Mouse (Mus musculus) frontal cortex, postnatal 14 days (tissue): ENCODE data around the gene Ifna6.
"Not testable (repeated sequence)": the region's sequence is repeated elsewhere in the genome, so short reads cannot be mapped to it uniquely, and the experiment has no call there.

Experiments used
- DNase-seq, 2 experiments: peaks; one replicate each; pipeline ENCODE4 v3.0.0; 2022; ENCODE audit warnings: low spot score in 2 of 2

Ifna6 gene

DNA sequence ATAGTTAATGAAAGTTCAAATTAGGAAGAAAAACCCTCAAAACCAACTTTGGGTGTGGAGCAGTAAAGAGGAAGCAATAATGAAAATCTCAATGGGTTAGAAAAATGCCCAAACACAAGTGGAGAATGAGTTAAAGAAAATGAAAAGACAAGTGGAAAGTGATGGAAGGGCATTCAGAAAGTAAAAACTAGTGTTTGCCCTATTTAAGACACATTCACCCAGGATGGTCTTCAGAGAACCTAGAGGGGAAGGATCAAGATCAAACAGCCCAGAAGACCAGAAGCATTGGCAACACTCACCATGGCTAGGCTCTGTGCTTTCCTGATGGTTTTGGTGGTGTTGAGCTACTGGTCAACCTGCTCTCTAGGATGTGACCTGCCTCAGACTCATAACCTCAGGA lies at the start of gene Ifna6:
TSS of gene Ifna6 (plus strand) at position 301 of the 400 bp plus-strand sequence.
- not testable (repeated sequence) for DNase-seq

DNA sequence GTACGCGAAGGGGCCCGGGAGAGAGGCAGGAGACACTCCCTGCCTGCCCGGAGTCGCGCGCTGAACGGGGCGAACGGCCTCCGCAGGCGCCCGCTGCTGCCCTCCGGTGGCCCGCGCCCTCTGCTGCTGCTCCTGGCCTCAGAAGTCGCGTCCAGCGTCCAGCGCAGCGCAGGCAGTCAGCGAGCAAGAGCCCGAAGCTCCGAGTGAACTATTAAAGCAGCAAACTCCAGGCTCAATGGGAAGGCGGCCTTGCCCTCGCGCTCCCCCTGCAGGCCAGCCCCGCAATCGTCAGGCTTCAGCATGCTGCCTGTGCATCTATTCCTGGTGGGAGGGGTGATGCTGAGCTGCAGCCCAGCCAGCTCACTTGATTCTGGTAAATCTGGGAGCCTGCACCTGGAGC lies 47.7 kb upstream of the Ifna6 start, which contains the start of gene Gm13272:
TSS of gene Gm13272 (plus strand) at position 301 of the 400 bp plus-strand sequence.
- not testable (repeated sequence) for DNase-seq

DNA sequence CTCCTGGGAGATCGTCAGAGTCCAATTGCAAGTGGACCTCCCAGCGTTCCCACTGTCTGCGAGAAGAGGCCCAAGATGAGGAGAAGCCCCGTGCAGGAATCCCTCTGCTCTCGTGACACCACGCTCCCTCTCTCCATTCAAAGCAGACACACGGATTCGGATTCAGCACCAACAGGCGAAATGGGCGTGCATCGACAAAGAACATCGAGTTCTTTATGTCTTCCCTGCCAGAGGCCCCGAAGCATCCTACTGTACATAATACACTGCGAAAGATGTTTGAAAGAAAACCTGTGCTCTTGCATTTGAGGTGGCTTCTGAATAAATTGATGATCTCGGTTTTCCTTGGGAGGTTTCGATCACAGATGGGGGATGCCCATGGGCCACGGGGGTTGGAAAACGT lies 46.9 kb upstream of the Ifna6 start:
- not testable (repeated sequence) for DNase-seq

DNA sequence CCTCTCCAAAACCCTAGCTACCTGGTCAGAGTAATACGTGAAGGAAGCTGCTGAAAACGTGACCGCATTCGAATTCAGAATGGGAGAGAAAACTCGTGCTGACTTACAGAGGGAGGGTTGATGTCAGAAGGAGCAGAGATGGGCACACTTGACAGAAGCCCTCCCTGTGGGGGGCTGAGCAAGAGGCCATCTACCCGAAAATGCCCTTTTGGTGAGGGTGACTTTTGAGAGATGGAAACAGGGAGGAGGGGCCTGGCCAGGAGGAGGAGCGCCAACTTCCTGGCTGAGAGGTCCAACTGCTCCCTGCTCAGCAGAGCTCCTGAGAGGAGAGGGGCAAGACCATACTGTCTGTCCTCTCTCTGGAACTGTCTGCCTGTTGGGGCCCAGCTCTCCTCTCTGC lies 45.4 kb upstream of the Ifna6 start, which contains the start of gene Ifnz:
TSS of gene Ifnz (plus strand) at position 301 of the 400 bp plus-strand sequence.
- not testable (repeated sequence) for DNase-seq

DNA sequence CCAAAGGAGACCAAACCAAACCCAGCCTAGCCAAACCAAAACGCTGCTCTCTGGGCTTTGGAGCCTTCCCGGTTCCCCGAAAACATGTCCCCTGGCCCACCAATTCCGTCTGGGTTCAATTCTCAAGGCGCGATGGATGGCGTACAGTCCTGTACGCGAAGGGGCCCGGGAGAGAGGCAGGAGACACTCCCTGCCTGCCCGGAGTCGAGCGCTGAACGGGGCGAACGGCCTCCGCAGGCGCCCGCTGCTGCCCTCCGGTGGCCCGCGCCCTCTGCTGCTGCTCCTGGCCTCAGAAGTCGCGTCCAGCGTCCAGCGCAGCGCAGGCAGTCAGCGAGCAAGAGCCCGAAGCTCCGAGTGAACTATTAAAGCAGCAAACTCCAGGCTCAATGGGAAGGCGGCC lies 44.9 kb upstream of the Ifna6 start:
- DNase-seq, result not testable (repeated sequence)

DNA sequence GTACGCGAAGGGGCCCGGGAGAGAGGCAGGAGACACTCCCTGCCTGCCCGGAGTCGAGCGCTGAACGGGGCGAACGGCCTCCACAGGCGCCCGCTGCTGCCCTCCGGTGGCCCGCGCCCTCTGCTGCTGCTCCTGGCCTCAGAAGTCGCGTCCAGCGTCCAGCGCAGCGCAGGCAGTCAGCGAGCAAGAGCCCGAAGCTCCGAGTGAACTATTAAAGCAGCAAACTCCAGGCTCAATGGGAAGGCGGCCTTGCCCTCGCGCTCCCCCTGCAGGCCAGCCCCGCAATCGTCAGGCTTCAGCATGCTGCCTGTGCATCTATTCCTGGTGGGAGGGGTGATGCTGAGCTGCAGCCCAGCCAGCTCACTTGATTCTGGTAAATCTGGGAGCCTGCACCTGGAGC lies 41.8 kb upstream of the Ifna6 start, which contains the start of gene Gm13276:
TSS of gene Gm13276 (plus strand) at position 301 of the 400 bp plus-strand sequence.
- not testable (repeated sequence) for DNase-seq

DNA sequence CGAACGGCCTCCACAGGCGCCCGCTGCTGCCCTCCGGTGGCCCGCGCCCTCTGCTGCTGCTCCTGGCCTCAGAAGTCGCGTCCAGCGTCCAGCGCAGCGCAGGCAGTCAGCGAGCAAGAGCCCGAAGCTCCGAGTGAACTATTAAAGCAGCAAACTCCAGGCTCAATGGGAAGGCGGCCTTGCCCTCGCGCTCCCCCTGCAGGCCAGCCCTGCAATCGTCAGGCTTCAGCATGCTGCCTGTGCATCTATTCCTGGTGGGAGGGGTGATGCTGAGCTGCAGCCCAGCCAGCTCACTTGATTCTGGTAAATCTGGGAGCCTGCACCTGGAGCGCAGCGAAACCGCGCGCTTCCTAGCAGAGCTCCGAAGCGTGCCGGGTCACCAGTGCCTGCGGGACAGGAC lies 38.8 kb upstream of the Ifna6 start, which contains the start of gene Gm13277:
TSS of gene Gm13277 (plus strand) at position 231 of the 400 bp plus-strand sequence.
- DNase-seq, result peak; percentile 27 to 63

DNA sequence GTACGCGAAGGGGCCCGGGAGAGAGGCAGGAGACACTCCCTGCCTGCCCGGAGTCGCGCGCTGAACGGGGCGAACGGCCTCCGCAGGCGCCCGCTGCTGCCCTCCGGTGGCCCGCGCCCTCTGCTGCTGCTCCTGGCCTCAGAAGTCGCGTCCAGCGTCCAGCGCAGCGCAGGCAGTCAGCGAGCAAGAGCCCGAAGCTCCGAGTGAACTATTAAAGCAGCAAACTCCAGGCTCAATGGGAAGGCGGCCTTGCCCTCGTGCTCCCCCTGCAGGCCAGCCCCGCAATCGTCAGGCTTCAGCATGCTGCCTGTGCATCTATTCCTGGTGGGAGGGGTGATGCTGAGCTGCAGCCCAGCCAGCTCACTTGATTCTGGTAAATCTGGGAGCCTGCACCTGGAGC lies 36.0 kb upstream of the Ifna6 start, which contains the start of gene Gm13278:
TSS of gene Gm13278 (plus strand) at position 301 of the 400 bp plus-strand sequence.
- not testable (repeated sequence) for DNase-seq

DNA sequence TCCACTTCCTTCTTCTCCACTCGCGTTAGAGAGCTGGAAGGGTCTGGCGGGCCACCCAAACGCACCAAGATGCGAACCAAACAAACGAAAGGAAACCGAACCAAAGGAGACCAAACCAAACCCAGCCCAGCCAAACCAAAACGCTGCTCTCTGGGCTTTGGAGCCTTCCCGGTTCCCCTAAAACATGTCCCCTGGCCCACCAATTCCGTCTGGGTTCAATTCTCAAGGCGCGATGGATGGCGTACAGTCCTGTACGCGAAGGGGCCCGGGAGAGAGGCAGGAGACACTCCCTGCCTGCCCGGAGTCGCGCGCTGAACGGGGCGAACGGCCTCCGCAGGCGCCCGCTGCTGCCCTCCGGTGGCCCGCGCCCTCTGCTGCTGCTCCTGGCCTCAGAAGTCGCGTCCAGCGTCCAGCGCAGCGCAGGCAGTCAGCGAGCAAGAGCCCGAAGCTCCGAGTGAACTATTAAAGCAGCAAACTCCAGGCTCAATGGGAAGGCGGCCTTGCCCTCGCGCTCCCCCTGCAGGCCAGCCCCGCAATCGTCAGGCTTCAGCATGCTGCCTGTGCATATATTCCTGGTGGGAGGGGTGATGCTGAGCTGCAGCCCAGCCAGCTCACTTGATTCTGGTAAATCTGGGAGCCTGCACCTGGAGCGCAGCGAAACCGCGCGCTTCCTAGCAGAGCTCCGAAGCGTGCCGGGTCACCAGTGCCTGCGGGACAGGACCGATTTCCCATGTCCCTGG lies 33.1 kb upstream of the Ifna6 start, which contains the start of gene Gm13275:
TSS of gene Gm13275 (plus strand) at position 552 of the 740 bp plus-strand sequence.
- DNase-seq, result peak; percentile 70 to 76

DNA sequence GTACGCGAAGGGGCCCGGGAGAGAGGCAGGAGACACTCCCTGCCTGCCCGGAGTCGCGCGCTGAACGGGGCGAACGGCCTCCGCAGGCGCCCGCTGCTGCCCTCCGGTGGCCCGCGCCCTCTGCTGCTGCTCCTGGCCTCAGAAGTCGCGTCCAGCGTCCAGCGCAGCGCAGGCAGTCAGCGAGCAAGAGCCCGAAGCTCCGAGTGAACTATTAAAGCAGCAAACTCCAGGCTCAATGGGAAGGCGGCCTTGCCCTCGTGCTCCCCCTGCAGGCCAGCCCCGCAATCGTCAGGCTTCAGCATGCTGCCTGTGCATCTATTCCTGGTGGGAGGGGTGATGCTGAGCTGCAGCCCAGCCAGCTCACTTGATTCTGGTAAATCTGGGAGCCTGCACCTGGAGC lies 30.1 kb upstream of the Ifna6 start, which contains the start of gene Gm13279:
TSS of gene Gm13279 (plus strand) at position 301 of the 400 bp plus-strand sequence.
- DNase-seq, result not testable (repeated sequence)

DNA sequence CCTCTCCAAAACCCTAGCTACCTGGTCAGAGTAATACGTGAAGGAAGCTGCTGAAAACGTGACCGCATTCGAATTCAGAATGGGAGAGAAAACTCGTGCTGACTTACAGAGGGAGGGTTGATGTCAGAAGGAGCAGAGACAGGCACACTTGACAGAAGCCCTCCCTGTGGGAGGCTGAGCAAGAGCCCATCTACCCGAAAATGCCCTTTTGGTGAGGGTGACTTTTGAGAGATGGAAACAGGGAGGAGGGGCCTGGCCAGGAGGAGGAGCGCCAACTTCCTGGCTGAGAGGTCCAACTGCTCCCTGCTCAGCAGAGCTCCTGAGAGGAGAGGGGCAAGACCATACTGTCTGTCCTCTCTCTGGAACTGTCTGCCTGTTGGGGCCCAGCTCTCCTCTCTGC lies 27.9 kb upstream of the Ifna6 start, which contains the start of gene Gm13285:
TSS of gene Gm13285 (plus strand) at position 301 of the 400 bp plus-strand sequence.
- not testable (repeated sequence) for DNase-seq

DNA sequence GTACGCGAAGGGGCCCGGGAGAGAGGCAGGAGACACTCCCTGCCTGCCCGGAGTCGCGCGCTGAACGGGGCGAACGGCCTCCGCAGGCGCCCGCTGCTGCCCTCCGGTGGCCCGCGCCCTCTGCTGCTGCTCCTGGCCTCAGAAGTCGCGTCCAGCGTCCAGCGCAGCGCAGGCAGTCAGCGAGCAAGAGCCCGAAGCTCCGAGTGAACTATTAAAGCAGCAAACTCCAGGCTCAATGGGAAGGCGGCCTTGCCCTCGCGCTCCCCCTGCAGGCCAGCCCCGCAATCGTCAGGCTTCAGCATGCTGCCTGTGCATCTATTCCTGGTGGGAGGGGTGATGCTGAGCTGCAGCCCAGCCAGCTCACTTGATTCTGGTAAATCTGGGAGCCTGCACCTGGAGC lies 24.3 kb upstream of the Ifna6 start, which contains the start of gene Gm13287:
TSS of gene Gm13287 (plus strand) at position 301 of the 400 bp plus-strand sequence.
- not testable (repeated sequence) for DNase-seq

DNA sequence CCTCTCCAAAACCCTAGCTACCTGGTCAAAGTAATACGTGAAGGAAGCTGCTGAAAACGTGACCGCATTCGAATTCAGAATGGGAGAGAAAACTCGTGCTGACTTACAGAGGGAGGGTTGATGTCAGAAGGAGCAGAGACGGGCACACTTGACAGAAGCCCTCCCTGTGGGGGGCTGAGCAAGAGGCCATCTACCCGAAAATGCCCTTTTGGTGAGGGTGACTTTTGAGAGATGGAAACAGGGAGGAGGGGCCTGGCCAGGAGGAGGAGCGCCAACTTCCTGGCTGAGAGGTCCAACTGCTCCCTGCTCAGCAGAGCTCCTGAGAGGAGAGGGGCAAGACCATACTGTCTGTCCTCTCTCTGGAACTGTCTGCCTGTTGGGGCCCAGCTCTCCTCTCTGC lies 22.0 kb upstream of the Ifna6 start, which contains the start of gene Gm13288:
TSS of gene Gm13288 (plus strand) at position 301 of the 400 bp plus-strand sequence.
- DNase-seq, result not testable (repeated sequence)

DNA sequence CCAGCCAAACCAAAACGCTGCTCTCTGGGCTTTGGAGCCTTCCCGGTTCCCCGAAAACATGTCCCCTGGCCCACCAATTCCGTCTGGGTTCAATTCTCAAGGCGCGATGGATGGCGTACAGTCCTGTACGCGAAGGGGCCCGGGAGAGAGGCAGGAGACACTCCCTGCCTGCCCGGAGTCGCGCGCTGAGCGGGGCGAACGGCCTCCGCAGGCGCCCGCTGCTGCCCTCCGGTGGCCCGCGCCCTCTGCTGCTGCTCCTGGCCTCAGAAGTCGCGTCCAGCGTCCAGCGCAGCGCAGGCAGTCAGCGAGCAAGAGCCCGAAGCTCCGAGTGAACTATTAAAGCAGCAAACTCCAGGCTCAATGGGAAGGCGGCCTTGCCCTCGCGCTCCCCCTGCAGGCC lies 21.5 kb upstream of the Ifna6 start:
- DNase-seq, result peak in 1 of 2 experiments; percentile 7

DNA sequence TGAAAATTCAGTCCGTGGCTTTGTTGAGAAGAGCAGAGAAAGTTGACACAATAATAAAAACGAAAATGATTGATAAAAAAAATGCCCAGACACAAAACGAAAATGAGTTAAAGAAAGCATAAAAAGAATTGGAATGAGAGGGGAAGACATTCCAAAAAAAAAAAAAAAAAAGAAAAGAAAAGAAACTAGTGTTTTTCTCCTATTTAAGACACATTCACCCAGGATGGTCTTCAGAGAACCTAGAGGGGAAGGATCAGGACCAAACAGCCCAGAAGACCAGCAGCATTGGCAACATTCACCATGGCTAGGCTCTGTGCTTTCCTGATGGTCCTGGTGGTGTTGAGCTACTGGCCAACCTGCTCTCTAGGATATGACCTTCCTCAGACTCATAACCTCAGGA lies 11.3 kb upstream of the Ifna6 start, which contains the start of gene Ifna7:
TSS of gene Ifna7 (plus strand) at position 301 of the 400 bp plus-strand sequence.
- DNase-seq, result no peak

DNA sequence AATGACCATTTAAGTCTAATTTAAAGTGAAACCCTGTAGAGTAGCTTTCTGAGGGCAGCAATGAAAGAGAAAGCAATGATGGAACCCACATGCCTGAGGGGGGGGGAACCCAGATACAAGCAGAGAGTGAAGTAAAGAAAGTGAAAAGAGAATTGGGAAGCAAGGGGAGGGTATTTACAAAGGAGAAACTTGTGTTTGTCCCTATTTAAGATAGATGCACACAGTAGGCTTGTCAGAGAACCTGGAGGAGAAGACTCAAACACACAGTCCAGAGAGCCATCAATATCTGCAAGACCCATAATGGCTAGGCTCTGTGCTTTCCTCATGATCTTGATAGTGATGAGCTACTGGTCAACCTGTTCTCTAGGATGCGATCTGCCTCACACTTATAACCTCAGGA lies 7.6 kb upstream of the Ifna6 start, which contains the start of gene Ifna11:
TSS of gene Ifna11 (plus strand) at position 301 of the 400 bp plus-strand sequence.
- no peak for DNase-seq

DNA sequence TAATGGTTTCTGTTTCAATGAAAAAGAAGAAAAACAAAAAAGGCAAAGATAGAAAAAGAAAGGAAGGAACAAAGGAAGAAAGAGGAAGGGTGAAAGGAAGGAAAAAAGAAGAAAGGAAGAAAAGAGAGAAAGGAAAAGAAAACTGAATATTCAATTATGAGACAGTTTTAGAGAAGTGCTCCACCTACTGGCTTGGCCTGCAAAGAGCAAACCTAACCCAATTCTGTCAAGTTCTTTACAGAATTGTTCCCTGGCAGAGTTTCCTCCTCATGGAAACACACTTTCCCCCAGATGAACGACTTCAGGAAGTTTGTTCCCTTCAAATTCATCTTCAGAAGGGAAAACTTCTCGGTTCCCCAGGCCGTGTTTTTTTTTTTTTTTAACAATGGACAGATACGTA lies 4.2 kb upstream of the Ifna6 start:
- DNase-seq, result peak in 1 of 2 experiments; percentile 9

DNA sequence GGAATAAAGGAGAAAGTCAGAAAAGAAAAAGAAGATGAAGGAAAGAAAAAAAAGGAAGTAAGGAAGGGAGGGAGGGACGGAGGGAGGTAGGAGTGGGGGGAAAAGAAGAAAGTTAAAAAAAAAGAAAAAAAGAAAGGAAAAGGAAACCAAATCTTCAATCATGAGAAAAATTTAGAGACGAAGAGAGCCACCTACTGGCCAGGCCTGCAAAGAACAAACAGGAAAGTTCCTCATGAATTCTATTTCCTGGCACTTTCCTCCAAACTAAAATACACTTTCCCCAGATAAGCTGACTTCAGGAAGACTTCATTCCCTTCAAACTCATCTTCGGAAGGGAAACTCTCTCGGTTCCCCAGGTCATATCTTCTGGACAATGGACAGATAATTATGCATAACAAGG lies 3.3 kb downstream of the Ifna6 start:
- peak in 1 of 2 experiments; percentile 39 for DNase-seq

DNA sequence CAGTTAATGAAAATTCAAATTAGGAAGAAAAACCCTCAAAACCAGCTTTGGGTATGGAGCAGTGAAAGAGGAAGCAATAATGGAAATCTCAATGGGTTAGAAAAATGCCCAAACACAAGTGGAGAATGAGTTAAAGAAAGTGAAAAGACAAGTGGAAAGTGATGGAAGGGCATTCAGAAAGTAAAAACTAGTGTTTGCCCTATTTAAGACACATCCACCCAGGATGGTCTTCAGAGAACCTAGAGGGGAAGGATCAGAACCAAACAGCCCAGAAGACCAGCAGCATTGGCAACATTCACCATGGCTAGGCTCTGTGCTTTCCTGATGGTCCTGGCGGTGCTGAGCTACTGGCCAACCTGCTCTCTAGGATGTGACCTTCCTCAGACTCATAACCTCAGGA lies 8.0 kb downstream of the Ifna6 start, which contains the start of gene Ifna5:
TSS of gene Ifna5 (plus strand) at position 301 of the 400 bp plus-strand sequence.
- DNase-seq, result not testable (repeated sequence)

DNA sequence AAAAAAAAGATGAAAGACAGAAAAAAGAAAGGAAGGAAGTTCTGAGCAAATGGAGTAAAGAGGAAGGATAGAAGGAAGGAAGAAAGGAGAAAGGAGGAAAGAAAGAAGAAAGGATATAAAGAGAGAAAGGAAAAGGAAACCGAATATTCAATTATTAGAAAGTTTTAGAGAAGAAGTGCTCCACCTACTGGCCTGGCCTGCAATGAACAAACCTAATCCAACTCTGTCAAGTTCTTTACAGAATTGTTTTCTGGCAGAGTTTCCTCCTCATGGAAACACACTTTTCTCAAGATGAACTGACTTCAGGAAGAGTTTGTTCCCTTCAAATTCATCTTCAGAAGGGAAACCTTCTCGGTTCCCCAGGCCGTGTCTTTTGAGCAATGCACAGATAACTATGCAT lies 11.6 kb downstream of the Ifna6 start:
- no peak for DNase-seq

DNA sequence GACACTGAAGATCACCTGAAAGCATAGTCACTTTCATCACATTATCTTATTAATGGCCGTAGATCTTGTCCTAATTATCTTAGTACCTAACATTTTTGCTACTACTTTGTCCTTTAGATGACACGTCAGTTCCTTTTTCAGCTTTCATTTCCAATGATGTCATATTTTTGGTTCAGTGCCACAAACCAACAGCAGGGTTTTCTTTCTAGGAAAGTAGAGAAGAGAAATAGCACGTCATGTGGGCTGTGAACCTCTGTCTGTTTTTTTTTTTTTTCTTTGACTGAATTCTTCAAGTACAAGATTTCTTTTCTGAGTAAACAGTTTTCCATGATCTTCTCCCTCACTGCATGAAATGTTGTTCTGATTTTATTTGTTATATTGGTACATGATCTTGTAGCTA lies 12.8 kb downstream of the Ifna6 start:
- no peak for DNase-seq

DNA sequence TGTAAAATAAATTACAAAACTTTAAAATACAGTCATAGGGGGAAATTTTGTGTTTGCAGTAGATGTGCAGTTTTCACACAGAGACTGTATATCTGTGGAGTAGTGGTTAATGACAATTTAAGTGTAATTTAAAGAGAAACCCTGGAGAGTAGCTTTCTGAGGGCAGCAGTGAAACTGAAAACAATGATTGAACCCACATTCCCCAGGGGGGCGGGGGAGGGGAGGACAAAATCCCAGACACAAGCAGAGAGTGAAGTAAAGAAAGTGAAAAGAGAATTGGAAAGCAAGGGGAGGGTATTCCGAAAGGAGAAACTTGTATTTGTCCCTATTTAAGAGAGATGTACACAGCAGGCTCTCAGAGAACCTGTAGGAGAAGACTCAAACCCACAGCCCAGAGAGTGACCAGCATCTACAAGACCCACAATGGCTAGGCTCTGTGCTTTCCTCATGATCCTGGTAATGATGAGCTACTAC lies 14.3 kb downstream of the Ifna6 start, which contains the start of gene Ifna4:
TSS of gene Ifna4 (plus strand) at position 424 of the 474 bp plus-strand sequence.
- DNase-seq, result no peak
